Mouse (Mus musculus) MEL (cell line): ENCODE results near the gene Opcml. TPM values are rescaled to one million over a fixed set of nuclear protein-coding genes. Genes with fewer than 3 reads are reported as not detected.

Experiments used
- DNase-seq: peaks from one replicate; pipeline ENCODE4 v3.0.0; 2011; ENCODE audit warnings: low read depth, low spot score
- H3K27ac ChIP-seq: 2 replicates; pipeline ENCODE4 v1.5.1; 2012; ENCODE audit warnings: low read depth, mild to moderate bottlenecking, control low read depth, low read length, moderate library complexity; ENCODE audit not compliant: control insufficient read depth
- H3K27me3 ChIP-seq, 2 experiments: fragments of 150-350 bp in 1 of 2; sonication (generic) in 1 of 2; 2 replicates each; pipeline ENCODE4 v1.6.1; 2012; ENCODE audit warnings: low read length in 2 of 2, mild to moderate bottlenecking in 2 of 2, improper control_type of control experiment in 1 of 2, moderate library complexity in 1 of 2; ENCODE audit not compliant: insufficient read depth in 2 of 2, control insufficient read depth in 1 of 2
- H3K36me3 ChIP-seq, 2 experiments: 2 replicates each; pipeline ENCODE4 v1.6.1; 2012 to 2014; ENCODE audit warnings: low read length in 2 of 2, improper control_type of control experiment in 1 of 2, inconsistent platforms in 1 of 2, mild to moderate bottlenecking in 1 of 2; ENCODE audit not compliant: insufficient read depth in 2 of 2, control insufficient read depth in 1 of 2
- H3K4me1 ChIP-seq, 2 experiments: fragments of 150-350 bp in 1 of 2; sonication (generic) in 1 of 2; 2 replicates each; pipeline ENCODE4 v1.6.1; 2012; ENCODE audit warnings: low read length in 2 of 2, improper control_type of control experiment in 1 of 2, mild to moderate bottlenecking in 1 of 2; ENCODE audit not compliant: insufficient read depth in 2 of 2, control insufficient read depth in 1 of 2
- H3K4me3 ChIP-seq, 2 experiments: fragments of 150-350 bp in 1 of 2; sonication (generic) in 1 of 2; 2 replicates each; pipeline ENCODE4 v1.5.1; 2012; ENCODE audit warnings: low read depth in 2 of 2, low read length in 2 of 2, mild to moderate bottlenecking in 2 of 2, moderate library complexity in 2 of 2, control low read depth in 1 of 2, improper control_type of control experiment in 1 of 2; ENCODE audit not compliant: control insufficient read depth in 1 of 2, insufficient read depth in 1 of 2
- H3K79me2 ChIP-seq: 2 replicates; pipeline ENCODE4 v1.6.1; 2012; ENCODE audit warnings: mild to moderate bottlenecking, low read length, moderate library complexity; ENCODE audit not compliant: control insufficient read depth, poor library complexity, insufficient read depth
- H3K9ac ChIP-seq: 2 replicates; pipeline ENCODE4 v1.6.1; 2012; ENCODE audit warnings: low read depth, mild to moderate bottlenecking, control low read depth, low read length, moderate library complexity; ENCODE audit not compliant: control insufficient read depth, poor library complexity, severe bottlenecking
- H3K9me3 ChIP-seq: fragments of 150-350 bp; sonication (generic); replicated peaks from 2 replicates; pipeline ENCODE4 v1.6.1; 2012; ENCODE audit warnings: mild to moderate bottlenecking, low read length, improper control_type of control experiment, moderate library complexity; ENCODE audit not compliant: insufficient read depth
- BHLHE40 ChIP-seq: IDR thresholded peaks from 2 replicates; pipeline ENCODE4 v1.6.1; 2012; ENCODE audit warnings: low read depth, mild to moderate bottlenecking, inconsistent platforms, low read length, improper control_type of control experiment, borderline replicate concordance
- CHD2 ChIP-seq: IDR thresholded peaks from 2 replicates; pipeline ENCODE4 v1.6.1; 2011; ENCODE audit warnings: low read length, improper control_type of control experiment
- E2F4 ChIP-seq: IDR thresholded peaks from 2 replicates; pipeline ENCODE4 v1.6.1; 2011; ENCODE audit warnings: low read depth, low read length, improper control_type of control experiment, borderline replicate concordance
- EP300 ChIP-seq, 2 experiments: IDR thresholded peaks; 2 replicates each; pipeline ENCODE4 v1.6.1; 2011; ENCODE audit warnings: improper control_type of control experiment in 2 of 2, low read length in 2 of 2, low read depth in 1 of 2, mild to moderate bottlenecking in 1 of 2
- GABPA ChIP-seq: IDR thresholded peaks from 2 replicates; pipeline ENCODE4 v1.6.1; 2012; ENCODE audit warnings: low read depth, mild to moderate bottlenecking, inconsistent platforms, low read length, improper control_type of control experiment, moderate library complexity
- GATA1 ChIP-seq: IDR thresholded peaks from 2 replicates; pipeline ENCODE4 v1.6.1; 2011; ENCODE audit warnings: low read depth, low read length, improper control_type of control experiment
- KAT2A ChIP-seq: conservative IDR thresholded peaks from 2 replicates; pipeline ENCODE4 v1.6.1; 2012; ENCODE audit warnings: low read depth, low read length, improper control_type of control experiment, inconsistent platforms
- MAFK ChIP-seq: IDR thresholded peaks from 2 replicates; pipeline ENCODE4 v1.6.1; 2011; ENCODE audit warnings: low read depth, mild to moderate bottlenecking, low read length, improper control_type of control experiment, borderline replicate concordance
- MAX ChIP-seq: IDR thresholded peaks from 2 replicates; pipeline ENCODE4 v1.6.1; 2011; ENCODE audit warnings: low read length, improper control_type of control experiment
- MEF2A ChIP-seq: IDR thresholded peaks from 2 replicates; pipeline ENCODE4 v1.6.1; 2014; ENCODE audit warnings: low read depth, mild to moderate bottlenecking, inconsistent platforms, low read length, improper control_type of control experiment; ENCODE audit not compliant: poor library complexity, insufficient replicate concordance, severe bottlenecking; ENCODE audit errors: extremely low read depth
- MXI1 ChIP-seq: IDR thresholded peaks from 2 replicates; pipeline ENCODE4 v1.6.1; 2011; ENCODE audit warnings: mild to moderate bottlenecking, low read depth, low read length, improper control_type of control experiment
- NELFE ChIP-seq: IDR thresholded peaks from 2 replicates; pipeline ENCODE4 v1.6.1; 2011; ENCODE audit warnings: low read depth, low read length, improper control_type of control experiment
- POLR2AphosphoS2 ChIP-seq: IDR thresholded peaks from 2 replicates; pipeline ENCODE4 v1.6.1; 2011; ENCODE audit warnings: low read length, improper control_type of control experiment
- SIN3A ChIP-seq: IDR thresholded peaks from 2 replicates; pipeline ENCODE4 v1.6.1; 2012; ENCODE audit warnings: low read length, improper control_type of control experiment, inconsistent platforms
- TAL1 ChIP-seq: IDR thresholded peaks from 2 replicates; pipeline ENCODE4 v1.6.1; 2012; ENCODE audit warnings: mild to moderate bottlenecking, inconsistent platforms, low read length, moderate library complexity, mixed read lengths
- TBP ChIP-seq: IDR thresholded peaks from 2 replicates; pipeline ENCODE4 v1.8.0; 2011; ENCODE audit warnings: low read depth, low read length, improper control_type of control experiment
- USF1 ChIP-seq: IDR thresholded peaks from 2 replicates; pipeline ENCODE4 v1.6.1; 2014; ENCODE audit warnings: low read depth, mild to moderate bottlenecking, inconsistent platforms, low read length, improper control_type of control experiment, moderate library complexity
- ZC3H11A ChIP-seq: IDR thresholded peaks from 2 replicates; pipeline ENCODE4 v1.6.1; 2012; ENCODE audit warnings: low read depth, mild to moderate bottlenecking, inconsistent platforms, low read length, improper control_type of control experiment
- ZKSCAN1 ChIP-seq: IDR thresholded peaks from 2 replicates; pipeline ENCODE4 v1.6.1; 2012; ENCODE audit warnings: low read depth, mild to moderate bottlenecking, inconsistent platforms, low read length, improper control_type of control experiment, moderate library complexity
- ZMIZ1 ChIP-seq: IDR thresholded peaks from 2 replicates; pipeline ENCODE4 v1.6.1; 2012; ENCODE audit warnings: low read depth, mild to moderate bottlenecking, inconsistent platforms, low read length, improper control_type of control experiment, moderate library complexity
- ZNF384 ChIP-seq: IDR thresholded peaks from 2 replicates; pipeline ENCODE4 v1.6.1; 2012; ENCODE audit warnings: low read depth, mild to moderate bottlenecking, inconsistent platforms, low read length, improper control_type of control experiment
- polyA plus RNA-seq, 2 experiments: library from polyadenylated mRNA; stranded (reverse) in 1 of 2; unstranded in 1 of 2; fragments of >175 nt in 1 of 2; fragments of >200 nt in 1 of 2; gene quantifications; 2 replicates each; pipeline versions ENCODE4 v1.2.1 to v1.2.4; 2012; ENCODE audit warnings: low replicate concordance in 2 of 2, low read depth in 1 of 2; ENCODE audit not compliant: insufficient read length in 2 of 2, insufficient read depth in 1 of 2, missing spikeins in 1 of 2
- total RNA-seq: library from RNA; depleted of rRNA; stranded (reverse); fragments of 300-350 nt; gene quantifications from 2 replicates; pipeline ENCODE4 v1.2.3, GENCODE M21; 2012

Gene Opcml
- total and polyA plus RNA-seq, 3 experiments, result not detected

DNA sequence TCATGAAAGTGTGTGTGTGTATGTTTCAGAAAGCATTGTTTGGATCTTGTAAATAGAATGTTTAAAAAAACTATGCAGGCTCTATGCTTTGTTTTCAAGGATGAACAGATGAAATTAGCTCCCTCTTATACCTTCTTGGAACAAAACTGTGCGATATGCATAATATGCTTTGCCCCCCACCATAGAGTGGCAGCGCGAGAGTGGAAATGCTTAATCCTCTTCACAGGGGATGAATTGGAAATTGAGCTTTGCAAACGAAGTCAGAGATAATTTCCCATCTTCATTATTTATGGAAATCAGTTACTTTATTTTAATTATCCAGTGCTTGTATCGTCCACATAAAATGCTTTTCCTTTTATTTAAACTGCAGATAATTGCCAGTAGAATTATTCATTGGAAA, 99.1 kb downstream of the Opcml start:
- Histone ChIP-seq H3K36me3 (no peaks in the 10 kb centered on the region), H3K9ac (no peak overlapping the region), H3K9me3 (no peaks in the 10 kb centered on the region), H3K27ac (no peak overlapping the region), H3K4me3 (no peak overlapping the region), H3K79me2 (no peaks in the 10 kb centered on the region), H3K27me3 (no peaks in the 10 kb centered on the region), H3K4me1 (no peaks in the 10 kb centered on the region)
- DNase-seq, result no peak
- TF ChIP-seq GATA1 (no peak), ZMIZ1 (no peak), POLR2AphosphoS2 (no peak), SIN3A (no peak), USF1 (no peak), CHD2 (no peak), BHLHE40 (no peak), MXI1 (no peak), TBP (no peak), E2F4 (no peak), ZKSCAN1 (no peak), ZC3H11A (no peak), EP300 (IDR thresholded peaks at IDR 0.05; ENCODE audit: low read depth in 1 of 2, low read length in 2 of 2) (no peak), ZNF384 (no peak), GABPA (no peak), NELFE (no peak)

DNA sequence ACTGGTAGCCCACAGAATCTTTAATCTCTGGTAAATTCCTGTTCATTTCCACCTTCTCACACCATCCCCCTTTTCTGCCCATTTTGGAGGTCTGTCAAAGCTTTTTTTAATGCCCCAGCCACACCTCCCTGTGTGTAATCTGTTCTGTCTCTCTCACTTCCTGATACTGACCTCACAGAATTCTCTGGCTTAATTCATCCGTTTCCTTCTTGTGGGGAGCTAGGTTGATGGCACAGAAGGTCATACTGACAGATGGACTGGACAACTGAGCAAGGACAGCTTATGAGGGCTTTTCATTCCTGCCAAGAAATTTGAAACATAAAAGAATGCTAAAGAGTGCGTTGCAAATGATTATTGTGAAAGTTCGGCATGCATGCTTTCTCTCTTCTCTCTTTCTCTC, 126.7 kb downstream of the Opcml start:
- no peaks in the 10 kb centered on the region for H3K27me3 ChIP-seq
- TF ChIP-seq NELFE, result no peak
- no peak for TF ChIP-seq MAFK
- no peak for TF ChIP-seq MAX
- no peak for TF ChIP-seq MEF2A
- TF ChIP-seq SIN3A, result no peak
- no peak for TF ChIP-seq MXI1
- TF ChIP-seq TAL1, result no peak
- TF ChIP-seq KAT2A, result no peak
- TF ChIP-seq, all 39 proteins: peak for 0
- Histone ChIP-seq H3K9me3 (no peaks in the 10 kb centered on the region), H3K36me3 (no peaks in the 10 kb centered on the region), H3K79me2 (no peaks in the 10 kb centered on the region), H3K4me3 (no peak overlapping the region), H3K4me1 (no peaks in the 10 kb centered on the region), H3K9ac (no peak overlapping the region), H3K27ac (no peak overlapping the region)
- no peak for DNase-seq
